In genomic region chr4:74013211-74014047, GRCm38 (mm10) we compare ENCODE assay signal across 9 mouse cellular contexts. TPM values are rescaled to one million over a fixed set of nuclear protein-coding genes. Genes with fewer than 3 reads are reported as not detected.
DNase-seq lines count a peak whose midpoint lies in the region; ATAC-seq and TF ChIP-seq lines count a peak whose summit lies in the region.
"Had no signal": no experiment of that assay in that cellular context is flagged by ENCODE, and none has a peak within 500 bp of the region (broad histone marks: within the 10 kb centered on the region; RNA-seq: fewer than 3 reads in every experiment).

TSS of gene Frmd3 (plus strand) at chr4:74013442.

- DNase-seq in kidney, adult 2 months: peak; percentile 15
- DNase-seq in kidney, adult 11 months: no peak
- DNase-seq in cerebellum, postnatal 36 days: peak; percentile 64 to 65
- peak; percentile 79 to 80 for DNase-seq in frontal cortex, postnatal 36 days (ENCODE audit: low spot score in 2 of 2)
- DNase-seq in left cerebral cortex, postnatal 14 days (ENCODE audit: low spot score in 2 of 2): peak; percentile 65 to 71
- DNase-seq in midbrain, postnatal 0 days (ENCODE audit: low spot score): peak; percentile 85
- peak; percentile 4 for DNase-seq in urinary bladder, postnatal 14 days (ENCODE audit: low spot score)

- no peaks in the 10 kb centered on the region for H3K4me1 ChIP-seq in kidney, adult 2 months (ENCODE audit: control insufficient read depth, insufficient read depth, low read length)
- peaks cover 23% of the 10 kb centered on the region for H3K4me1 ChIP-seq in hindbrain, embryonic 15.5 days (replicated peaks)
- H3K4me1 ChIP-seq in midbrain, postnatal 0 days (ENCODE audit: insufficient read depth, low read length): no peaks in the 10 kb centered on the region; the same call in 1 of the 2 replicates

- WGBS in kidney, adult 2 months: 2% methylated on average over 56 of the region's 56 CpGs
- WGBS in hindbrain, embryonic 15.5 days: under 1% methylated on average over 53 of the region's 56 CpGs
- WGBS in midbrain, postnatal 0 days: under 1% methylated on average over 56 of the region's 56 CpGs

- H3K9me3 ChIP-seq in hindbrain, embryonic 15.5 days: no peaks in the 10 kb centered on the region
- H3K9me3 ChIP-seq in midbrain, postnatal 0 days (ENCODE audit: low read length): no peaks in the 10 kb centered on the region

- H3K36me3 ChIP-seq in kidney, adult 2 months (ENCODE audit: control insufficient read depth, insufficient read depth, low read length): no peaks in the 10 kb centered on the region
- H3K36me3 ChIP-seq in hindbrain, embryonic 15.5 days: no peaks in the 10 kb centered on the region
- no peaks in the 10 kb centered on the region for H3K36me3 ChIP-seq in midbrain, postnatal 0 days (ENCODE audit: insufficient read depth, low read length)

- H3K9ac ChIP-seq in hindbrain, embryonic 15.5 days: peak within 1 kb of the TSS; percentile 62
- H3K9ac ChIP-seq in midbrain, postnatal 0 days (replicated peaks; ENCODE audit: low read length, poor library complexity, severe bottlenecking): peak within 1 kb of the TSS; percentile 89

- peak; percentile 95 for ATAC-seq in hindbrain, embryonic 15.5 days (ENCODE audit: low FRiP score, low read depth)
- ATAC-seq in midbrain, postnatal 0 days (ENCODE audit: low FRiP score): peak; percentile 91

- intact Hi-C loops in left cerebral cortex, postnatal 14 days (cut with DNase I): loop anchor here (5.0 kb wide), 1 partner anchor 209 kb away; no protein-coding TSS in a partner anchor

- H3K4me3 ChIP-seq in kidney, adult 2 months (ENCODE audit: insufficient read depth, low read depth, low read length): peak within 1 kb of the TSS; percentile 29
- H3K4me3 ChIP-seq in hindbrain, embryonic 15.5 days: peak within 1 kb of the TSS; percentile 65
- H3K4me3 ChIP-seq in midbrain, postnatal 0 days (ENCODE audit: low read depth, low read length): peak within 1 kb of the TSS; percentile 61

- no peak for TF ChIP-seq CTCF in kidney, adult 2 months (conservative IDR thresholded peaks at IDR 0.05; ENCODE audit: insufficient read depth, insufficient read length, low read depth, low read length)
- peak; percentile 18; the same call in 1 of the 2 replicates for TF ChIP-seq CTCF in midbrain, postnatal 0 days (IDR thresholded peaks at IDR 0.05)

- no peak within 1 kb of the TSS for H3K27ac ChIP-seq in kidney, adult 2 months (ENCODE audit: insufficient read depth, low read depth, low read length)
- peak within 1 kb of the TSS; percentile 90 for H3K27ac ChIP-seq in hindbrain, embryonic 15.5 days (replicated peaks)
- H3K27ac ChIP-seq in midbrain, postnatal 0 days (ENCODE audit: low read depth, low read length): peak within 1 kb of the TSS; percentile 93

- H3K27me3 ChIP-seq in kidney, adult 2 months (replicated peaks; ENCODE audit: control insufficient read depth, insufficient read depth, low read length): no peaks in the 10 kb centered on the region
- H3K27me3 ChIP-seq in hindbrain, embryonic 15.5 days: no peaks in the 10 kb centered on the region
- H3K27me3 ChIP-seq in midbrain, postnatal 0 days (ENCODE audit: insufficient read depth, low read length): no peaks in the 10 kb centered on the region

- no peak for TF ChIP-seq POLR2A in kidney, adult 2 months (IDR thresholded peaks at IDR 0.05; ENCODE audit: low read depth, low read length)

- peak within 1 kb of the TSS; percentile 61 for H3K4me2 ChIP-seq in hindbrain, embryonic 15.5 days
- H3K4me2 ChIP-seq in midbrain, postnatal 0 days (ENCODE audit: low read depth, low read length, poor library complexity, severe bottlenecking): peak within 1 kb of the TSS; percentile 68

RNA-seq across cellular contexts. Expression of gene Frmd3, which starts in this region (rescaled TPM):
- polyA plus RNA-seq in kidney, adult 2 months (2012; rRNA removed): 0.07 and 0.08 TPM in 2 replicates
- polyA plus RNA-seq in hindbrain, embryonic 15.5 days (2015; fragmentation: Nextera tagmentation; extraction: Ambion mirVana): 32.4 and 34.7 TPM in 2 replicates
- 10 to 100 TPM; 12.5 to 14.3 TPM for total RNA-seq in left cerebral cortex, postnatal 14 days (2021)
- 21.8 and 27.8 TPM in 2 replicates for total RNA-seq in midbrain, postnatal 0 days (2014; rRNA removed)
- polyA plus RNA-seq in midbrain, postnatal 0 days (2015; fragmentation: Nextera tagmentation; extraction: Ambion mirVana): 24.1 and 27.6 TPM in 2 replicates
- polyA plus RNA-seq: C2C12 had no signal

Comparison
In these comparisons a context has a peak if more than half of its experiments do, and no peak if none do; other contexts are left out.
1. RNA of gene Frmd3 (polyA plus RNA-seq): 32.4 to 34.7 TPM in hindbrain, embryonic 15.5 days and 24.1 to 27.6 TPM in midbrain, postnatal 0 days; 0.07 to 0.08 TPM in kidney, adult 2 months; every median in the first group is over 10 times any median in the second.
2. Peak in DNase-seq and H3K4me3 ChIP-seq in kidney, adult 2 months; RNA of the gene not detected or under 1 TPM.
3. Peak in every context shown above with its lines, with median percentiles within 50 percentile points of each other: H3K4me3 ChIP-seq.